Mouse (Mus musculus): ENCODE measurements around the gene Tmem102. TPM values are rescaled to one million over a fixed set of nuclear protein-coding genes. Genes with fewer than 3 reads are reported as not detected.

Tmem102 gene
- total and polyA plus RNA-seq, 3 experiments: 0.08 TPM; not detected in 2

- no peak overlapping the region for H3K9ac ChIP-seq (ENCODE audit: insufficient read depth, low read depth)
- H3K4me2 ChIP-seq (ENCODE audit: insufficient read depth, low read depth, poor library complexity, severe bottlenecking): no peak overlapping the region
- H3K4me3 ChIP-seq (replicated peaks in 1 of 3; ENCODE audit: low read depth in 2 of 3, low read length in 2 of 3, poor library complexity in 1 of 3): no peak overlapping the region
- in situ Hi-C loops (cut with MboI; ENCODE audit: low pct_ligation_motif_present, low pct_unique_long_range_greater_than_20kb, low sequenced_read_pairs): no loop called here
- H3K4me1 ChIP-seq (ENCODE audit: control insufficient read depth in 1 of 2, insufficient read depth in 2 of 2): peaks cover 10% of the 10 kb centered on the region in 2 experiments
- TF ChIP-seq IRF4 (IDR thresholded peaks at IDR 0.05; ENCODE audit: low read depth, low read length) (no peak), MYC (IDR thresholded peaks at IDR 0.05; ENCODE audit: low read depth, low read length) (no peak), CHD1 (IDR thresholded peaks at IDR 0.05; ENCODE audit: low read depth, low read length) (no peak), EP300 (IDR thresholded peaks at IDR 0.05; ENCODE audit: low read length) (no peak), E2F4 (IDR thresholded peaks at IDR 0.05; ENCODE audit: insufficient replicate concordance, low read depth, low read length) (no peak), ZMIZ1 (IDR thresholded peaks at IDR 0.05; ENCODE audit: low read depth, low read length) (no peak), POLR2A (IDR thresholded peaks at IDR 0.05; ENCODE audit: low read depth, low read length) (no peak)
- peaks cover 0 to 2% of the 10 kb centered on the region in 2 experiments for H3K36me3 ChIP-seq (replicated peaks in 1 of 2; ENCODE audit: control insufficient read depth in 1 of 2, insufficient read depth in 1 of 2, low read length in 1 of 2)
- peaks cover 57% of the 10 kb centered on the region for H3K27me3 ChIP-seq (replicated peaks)
- H3K27ac ChIP-seq (ENCODE audit: insufficient read depth, low read depth): no peak overlapping the region
- no peak for DNase-seq (ENCODE audit: extremely low read depth)
- no peaks in the 10 kb centered on the region for H3K9me3 ChIP-seq (replicated peaks; ENCODE audit: low read length)
- dilution Hi-C loops (cut with MboI; ENCODE audit: extremely low pct_ligation_motif_present, extremely low pct_unique_long_range_greater_than_20kb, low sequenced_read_pairs): no loop called here
- H3K79me2 ChIP-seq (replicated peaks; ENCODE audit: control insufficient read depth, extremely low read depth, insufficient read depth, poor library complexity, severe bottlenecking): no peaks in the 10 kb centered on the region
Measured at GRCm38 (mm10) chr11:69833554-69833953, 28.1 kb upstream of the Tmem102 start.

- no peak overlapping the region for H3K4me3 ChIP-seq (replicated peaks in 1 of 3; ENCODE audit: low read depth in 2 of 3, low read length in 2 of 3, poor library complexity in 1 of 3)
- H3K27me3 ChIP-seq (replicated peaks): peaks cover 35% of the 10 kb centered on the region
- peaks cover 0 to 5% of the 10 kb centered on the region in 2 experiments for H3K36me3 ChIP-seq (replicated peaks in 1 of 2; ENCODE audit: control insufficient read depth in 1 of 2, insufficient read depth in 1 of 2, low read length in 1 of 2)
- H3K4me2 ChIP-seq (ENCODE audit: insufficient read depth, low read depth, poor library complexity, severe bottlenecking): no peak overlapping the region
- no peaks in the 10 kb centered on the region for H3K79me2 ChIP-seq (replicated peaks; ENCODE audit: control insufficient read depth, extremely low read depth, insufficient read depth, poor library complexity, severe bottlenecking)
- no peak for DNase-seq (ENCODE audit: extremely low read depth)
- dilution Hi-C loops (cut with MboI; ENCODE audit: extremely low pct_ligation_motif_present, extremely low pct_unique_long_range_greater_than_20kb, low sequenced_read_pairs) (no loop called here), in situ Hi-C loops (cut with MboI; ENCODE audit: low pct_ligation_motif_present, low pct_unique_long_range_greater_than_20kb, low sequenced_read_pairs) (no loop called here)
- TF ChIP-seq POLR2AphosphoS2 (IDR thresholded peaks at IDR 0.05; ENCODE audit: low read depth, low read length) (no peak), EP300 (IDR thresholded peaks at IDR 0.05; ENCODE audit: low read length) (no peak), MEF2A (IDR thresholded peaks at IDR 0.05; ENCODE audit: borderline replicate concordance, low read depth, low read length) (no peak), NELFE (IDR thresholded peaks at IDR 0.05; ENCODE audit: low read depth, low read length) (no peak), ZC3H11A (IDR thresholded peaks at IDR 0.05; ENCODE audit: low read depth, low read length) (no peak), TBP (conservative IDR thresholded peaks at IDR 0.05; ENCODE audit: low read depth, low read length) (no peak), GABPA (IDR thresholded peaks at IDR 0.05; ENCODE audit: insufficient replicate concordance, low read depth, low read length) (no peak), MXI1 (IDR thresholded peaks at IDR 0.05; ENCODE audit: low read depth, low read length) (no peak), IRF4 (IDR thresholded peaks at IDR 0.05; ENCODE audit: low read depth, low read length) (no peak), UBTF (IDR thresholded peaks at IDR 0.05; ENCODE audit: low read depth, low read length) (no peak), MAFK (IDR thresholded peaks at IDR 0.05; ENCODE audit: insufficient replicate concordance, low read length) (no peak), USF1 (IDR thresholded peaks at IDR 0.05; ENCODE audit: low read depth, low read length) (no peak), ZKSCAN1 (IDR thresholded peaks at IDR 0.05; ENCODE audit: borderline replicate concordance, low read depth, low read length) (no peak), TCF12 (IDR thresholded peaks at IDR 0.05; ENCODE audit: low read depth, low read length) (no peak), KAT2A (IDR thresholded peaks at IDR 0.05; ENCODE audit: insufficient replicate concordance, low read length) (no peak), SMC3 (IDR thresholded peaks at IDR 0.05; ENCODE audit: low read depth, low read length) (no peak), HCFC1 (IDR thresholded peaks at IDR 0.05; ENCODE audit: low read depth, low read length) (no peak), CTCF (conservative IDR thresholded peaks at IDR 0.05 in 1 of 2, IDR thresholded peaks at IDR 0.05 in 1 of 2; ENCODE audit: low read depth in 2 of 2, low read length in 2 of 2) (no peak), ZNF384 (IDR thresholded peaks at IDR 0.05; ENCODE audit: low read depth, low read length) (no peak), SIN3A (IDR thresholded peaks at IDR 0.05; ENCODE audit: low read length) (no peak)
- peaks cover 1 to 3% of the 10 kb centered on the region in 2 experiments; a peak in 2 of 4 replicates for H3K4me1 ChIP-seq (ENCODE audit: control insufficient read depth in 1 of 2, insufficient read depth in 2 of 2)
- no peak overlapping the region for H3K27ac ChIP-seq (ENCODE audit: insufficient read depth, low read depth)
- no peak overlapping the region for H3K9ac ChIP-seq (ENCODE audit: insufficient read depth, low read depth)
- peaks cover 10% of the 10 kb centered on the region for H3K9me3 ChIP-seq (replicated peaks; ENCODE audit: low read length)
Measured at GRCm38 (mm10) chr11:69828832-69829231, 23.4 kb upstream of the Tmem102 start.
